Mouse (Mus musculus): ENCODE data around the gene D430019H16Rik. TPM values are rescaled to one million over a fixed set of nuclear protein-coding genes. Genes with fewer than 3 reads are reported as not detected.

The D430019H16Rik gene
- polyA plus RNA-seq, 1 experiment from 2014 or later = 2.2 TPM

DNA sequence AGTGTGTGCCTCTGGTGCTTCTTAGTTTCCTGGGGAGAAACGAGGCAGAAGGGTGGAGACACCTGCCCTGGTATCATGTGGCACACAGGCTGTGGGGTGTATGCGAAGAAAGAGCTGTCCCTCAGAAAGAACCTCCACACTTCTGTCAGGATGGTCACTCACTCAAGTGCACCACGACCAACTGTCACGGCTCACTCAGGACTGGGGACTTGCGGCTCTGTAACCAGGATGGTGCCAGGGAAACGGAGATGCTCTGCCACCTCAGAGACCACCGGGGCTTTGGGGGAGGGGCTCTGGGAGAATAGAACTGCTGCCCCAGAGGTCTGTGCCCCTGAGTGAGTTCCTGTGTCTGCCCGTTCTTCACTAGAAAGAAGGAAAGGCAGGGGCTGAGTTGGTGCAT, 15.4 kb downstream of the D430019H16Rik start:
- 78% methylated on average over 8 of the region's 8 CpGs for WGBS

DNA sequence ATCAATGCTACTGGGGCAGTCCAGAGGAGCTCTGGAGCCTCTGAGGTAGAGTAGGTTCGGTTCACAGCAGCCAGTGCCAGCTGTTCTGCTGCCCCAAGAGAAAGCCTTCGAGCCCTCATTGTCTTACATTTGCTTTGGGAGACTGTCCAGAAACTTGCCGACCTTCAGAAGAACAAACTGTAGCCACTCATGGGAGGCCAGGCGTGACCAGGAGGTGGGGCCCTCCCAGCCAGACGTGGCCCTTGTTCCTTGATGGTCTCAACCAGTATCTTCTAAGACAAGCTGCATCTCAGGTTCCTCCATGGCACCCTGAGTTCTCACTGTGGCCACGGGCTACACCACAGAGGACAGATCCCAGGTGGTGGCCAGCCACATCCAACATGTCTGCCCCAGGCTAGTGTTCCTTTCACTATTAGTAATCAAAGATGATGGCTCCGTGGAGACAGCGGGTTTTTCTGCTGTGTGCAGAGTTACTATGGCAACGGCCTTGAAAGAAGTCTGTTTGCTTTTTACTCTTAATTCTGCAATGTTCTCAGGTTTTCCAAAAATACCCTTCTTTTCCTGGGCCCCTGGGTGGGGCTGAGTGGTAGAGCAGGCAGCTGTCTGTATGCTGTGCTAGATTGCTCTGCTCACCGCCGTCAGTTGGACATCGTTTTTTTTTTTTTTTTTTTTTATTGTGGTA, 21.7 kb downstream of the D430019H16Rik start:
- no peak overlapping the region for H3K9ac ChIP-seq (ENCODE audit: low read length)
- ATAC-seq (replicated peaks; ENCODE audit: low FRiP score, low TSS enrichment, low read depth) (0 out of 2 replicates have a peak, but pooled peaks have one; percentile 21), DNase-seq (ENCODE audit: low spot score) (no peak)
- no peaks in the 10 kb centered on the region; the same call in 1 of the 2 replicates for H3K4me1 ChIP-seq (replicated peaks; ENCODE audit: control insufficient read depth, insufficient read depth, low read length)
- H3K9me3 ChIP-seq (ENCODE audit: control insufficient read depth, low read length) = no peaks in the 10 kb centered on the region
- peaks cover 10% of the 10 kb centered on the region; the same call in 1 of the 2 replicates for H3K36me3 ChIP-seq (ENCODE audit: control insufficient read depth, insufficient read depth, low read length)
- H3K27me3 ChIP-seq (replicated peaks; ENCODE audit: control insufficient read depth, insufficient read depth, low read length) = no peaks in the 10 kb centered on the region
- H3K4me2 ChIP-seq (ENCODE audit: low read length) = no peak overlapping the region
- no peak overlapping the region for H3K27ac ChIP-seq (ENCODE audit: low read depth)
- H3K4me3 ChIP-seq (ENCODE audit: low read depth, low read length) = no peak overlapping the region
- 77% methylated on average over 12 of the region's 12 CpGs for WGBS

More for the DNA sequence above, 15.4 kb downstream of the D430019H16Rik start:
- Histone ChIP-seq H3K4me3 (ENCODE audit: low read depth, low read length) (no peak overlapping the region), H3K4me2 (ENCODE audit: low read length) (no peak overlapping the region), H3K27me3 (replicated peaks; ENCODE audit: control insufficient read depth, insufficient read depth, low read length) (no peaks in the 10 kb centered on the region), H3K9ac (ENCODE audit: low read length) (no peak overlapping the region), H3K9me3 (ENCODE audit: control insufficient read depth, low read length) (no peaks in the 10 kb centered on the region), H3K4me1 (replicated peaks; ENCODE audit: control insufficient read depth, insufficient read depth, low read length) (peaks cover 7% of the 10 kb centered on the region; the same call in 1 of the 2 replicates), H3K27ac (ENCODE audit: low read depth) (no peak overlapping the region), H3K36me3 (ENCODE audit: control insufficient read depth, insufficient read depth, low read length) (peaks cover 10% of the 10 kb centered on the region; the same call in 1 of the 2 replicates)
- DNase-seq (ENCODE audit: low spot score) (no peak), ATAC-seq (replicated peaks; ENCODE audit: low FRiP score, low TSS enrichment, low read depth) (no peak)

DNA sequence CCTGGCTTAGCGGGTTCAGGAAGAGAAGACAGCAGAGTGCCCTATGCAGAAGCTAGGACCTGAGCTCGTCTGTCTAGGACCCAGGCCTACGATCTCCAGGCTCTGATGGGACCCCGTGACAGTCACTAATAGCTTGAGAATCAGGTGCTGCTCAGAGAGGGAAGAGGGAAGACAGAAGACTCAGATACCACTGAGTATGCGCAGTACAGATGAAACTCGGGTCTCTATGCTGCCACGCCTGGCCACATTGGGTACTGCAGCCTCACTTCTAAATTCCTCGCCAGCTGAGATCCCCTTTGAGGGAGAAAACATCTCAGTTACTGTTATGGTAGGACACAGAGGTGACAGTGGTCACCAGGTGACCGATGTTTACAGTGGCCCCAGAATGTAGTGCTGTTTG, 22.8 kb downstream of the D430019H16Rik start:
- H3K27ac ChIP-seq (ENCODE audit: low read depth) = no peak overlapping the region
- H3K27me3 ChIP-seq (replicated peaks; ENCODE audit: control insufficient read depth, insufficient read depth, low read length) = no peaks in the 10 kb centered on the region
- no peaks in the 10 kb centered on the region for H3K9me3 ChIP-seq (ENCODE audit: control insufficient read depth, low read length)
- no peaks in the 10 kb centered on the region; the same call in 1 of the 2 replicates for H3K4me1 ChIP-seq (replicated peaks; ENCODE audit: control insufficient read depth, insufficient read depth, low read length)
- peak; percentile 87 for DNase-seq (ENCODE audit: low spot score)
- peaks cover 10% of the 10 kb centered on the region; the same call in 1 of the 2 replicates for H3K36me3 ChIP-seq (ENCODE audit: control insufficient read depth, insufficient read depth, low read length)
- no peak overlapping the region for H3K4me3 ChIP-seq (ENCODE audit: low read depth, low read length)
- 44% methylated on average over 9 of the region's 9 CpGs for WGBS
- no peak overlapping the region for H3K4me2 ChIP-seq (ENCODE audit: low read length)
- no peak overlapping the region for H3K9ac ChIP-seq (ENCODE audit: low read length)
- ATAC-seq (replicated peaks; ENCODE audit: low FRiP score, low TSS enrichment, low read depth) = peak; percentile 44; the same call in 1 of the 2 replicates

DNA sequence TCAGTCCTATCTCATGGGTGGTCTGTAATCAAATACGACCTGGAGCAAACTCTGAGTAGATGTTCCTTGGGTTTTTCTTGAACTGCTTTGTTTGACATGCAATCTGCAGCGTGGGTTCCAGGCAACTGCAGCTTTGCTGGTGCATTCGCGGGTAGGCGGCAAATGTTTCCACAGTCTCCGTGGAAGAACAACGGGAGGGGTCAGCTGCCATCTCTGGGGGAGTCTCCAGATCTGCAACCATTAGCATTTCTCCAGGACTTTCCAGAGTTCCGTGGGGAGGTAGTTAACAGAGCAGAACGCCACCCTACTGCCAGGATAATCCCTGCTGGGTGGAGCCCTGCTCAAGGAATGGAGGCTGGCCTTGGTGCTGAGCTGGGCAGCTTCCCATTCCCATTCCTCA, 23.3 kb downstream of the D430019H16Rik start:
- ATAC-seq (replicated peaks; ENCODE audit: low FRiP score, low TSS enrichment, low read depth) = no peak

DNA sequence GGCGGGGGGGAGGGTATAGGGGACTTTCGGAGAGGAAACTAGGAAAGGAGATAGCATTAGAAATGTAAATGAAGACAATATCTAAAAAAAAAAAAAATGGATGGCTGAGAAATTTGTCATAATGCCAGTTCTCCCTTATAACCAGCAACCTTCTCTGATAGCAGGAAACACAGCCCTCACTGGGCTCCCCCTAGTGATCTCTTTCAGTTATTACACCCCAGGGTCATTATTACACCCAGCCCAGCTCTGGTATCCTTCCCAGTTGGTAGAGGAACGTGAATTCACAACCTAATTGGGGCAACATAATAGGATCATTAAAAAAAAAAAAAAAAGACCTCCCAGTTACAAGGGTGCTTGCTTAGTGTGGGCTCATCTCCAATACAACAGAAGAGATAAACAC, 29.8 kb downstream of the D430019H16Rik start:
- no peak overlapping the region for H3K4me3 ChIP-seq (ENCODE audit: low read depth, low read length)
- no peaks in the 10 kb centered on the region for H3K9me3 ChIP-seq (ENCODE audit: control insufficient read depth, low read length)
- no peak overlapping the region for H3K4me2 ChIP-seq (ENCODE audit: low read length)
- no peaks in the 10 kb centered on the region for H3K36me3 ChIP-seq (ENCODE audit: control insufficient read depth, insufficient read depth, low read length)
- no peaks in the 10 kb centered on the region for H3K27me3 ChIP-seq (replicated peaks; ENCODE audit: control insufficient read depth, insufficient read depth, low read length)
- H3K27ac ChIP-seq (ENCODE audit: low read depth) = no peak overlapping the region
- DNase-seq (ENCODE audit: low spot score) (no peak), ATAC-seq (replicated peaks; ENCODE audit: low FRiP score, low TSS enrichment, low read depth) (0 out of 2 replicates have a peak, but pooled peaks have one; percentile 32)
- H3K9ac ChIP-seq (ENCODE audit: low read length) = no peak overlapping the region
- 58% methylated on average over 3 of the region's 3 CpGs for WGBS
- H3K4me1 ChIP-seq (replicated peaks; ENCODE audit: control insufficient read depth, insufficient read depth, low read length) = no peaks in the 10 kb centered on the region

More for the DNA sequence above, 23.3 kb downstream of the D430019H16Rik start:
- peaks cover 10% of the 10 kb centered on the region; the same call in 1 of the 2 replicates for H3K36me3 ChIP-seq (ENCODE audit: control insufficient read depth, insufficient read depth, low read length)
- no peak overlapping the region for H3K27ac ChIP-seq (ENCODE audit: low read depth)
- no peaks in the 10 kb centered on the region for H3K27me3 ChIP-seq (replicated peaks; ENCODE audit: control insufficient read depth, insufficient read depth, low read length)
- H3K4me1 ChIP-seq (replicated peaks; ENCODE audit: control insufficient read depth, insufficient read depth, low read length) = no peaks in the 10 kb centered on the region; the same call in 1 of the 2 replicates
- H3K9ac ChIP-seq (ENCODE audit: low read length) = no peak overlapping the region
- no peak overlapping the region for H3K4me3 ChIP-seq (ENCODE audit: low read depth, low read length)
- 67% methylated on average over 9 of the region's 9 CpGs for WGBS
- H3K4me2 ChIP-seq (ENCODE audit: low read length) = no peak overlapping the region
- no peak for DNase-seq (ENCODE audit: low spot score)
- H3K9me3 ChIP-seq (ENCODE audit: control insufficient read depth, low read length) = no peaks in the 10 kb centered on the region

DNA sequence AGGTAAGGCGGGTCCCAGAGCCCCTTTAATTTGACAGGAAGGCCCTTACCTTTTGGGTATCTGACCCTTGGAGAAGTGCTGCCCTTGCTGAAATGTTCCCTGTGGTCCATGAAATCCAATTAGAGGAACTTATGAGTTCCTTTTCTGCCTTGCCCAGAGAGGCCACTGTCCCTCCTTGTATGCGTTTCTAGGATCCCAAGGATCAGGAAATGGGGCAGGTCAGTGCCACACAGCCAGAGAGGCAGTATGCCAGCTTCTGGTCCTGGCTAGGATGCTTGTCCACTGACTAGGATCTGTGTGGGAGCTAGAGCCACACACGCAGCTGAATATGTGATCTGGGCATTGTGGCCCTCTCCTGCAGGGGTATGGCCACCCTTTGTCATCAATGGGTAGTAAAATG, 36.6 kb downstream of the D430019H16Rik start:
- 89% methylated on average over 3 of the region's 3 CpGs for WGBS
- H3K4me3 ChIP-seq (ENCODE audit: low read depth, low read length) = no peak overlapping the region
- no peak overlapping the region for H3K27ac ChIP-seq (ENCODE audit: low read depth)
- H3K4me2 ChIP-seq (ENCODE audit: low read length) = no peak overlapping the region
- H3K4me1 ChIP-seq (replicated peaks; ENCODE audit: control insufficient read depth, insufficient read depth, low read length) = no peaks in the 10 kb centered on the region; the same call in 1 of the 2 replicates
- no peak for DNase-seq (ENCODE audit: low spot score)
- H3K27me3 ChIP-seq (replicated peaks; ENCODE audit: control insufficient read depth, insufficient read depth, low read length) = no peaks in the 10 kb centered on the region
- ATAC-seq (replicated peaks; ENCODE audit: low FRiP score, low TSS enrichment, low read depth) = no peak
- H3K9ac ChIP-seq (ENCODE audit: low read length) = no peak overlapping the region
- H3K9me3 ChIP-seq (ENCODE audit: control insufficient read depth, low read length) = no peaks in the 10 kb centered on the region
- no peaks in the 10 kb centered on the region for H3K36me3 ChIP-seq (ENCODE audit: control insufficient read depth, insufficient read depth, low read length)

DNA sequence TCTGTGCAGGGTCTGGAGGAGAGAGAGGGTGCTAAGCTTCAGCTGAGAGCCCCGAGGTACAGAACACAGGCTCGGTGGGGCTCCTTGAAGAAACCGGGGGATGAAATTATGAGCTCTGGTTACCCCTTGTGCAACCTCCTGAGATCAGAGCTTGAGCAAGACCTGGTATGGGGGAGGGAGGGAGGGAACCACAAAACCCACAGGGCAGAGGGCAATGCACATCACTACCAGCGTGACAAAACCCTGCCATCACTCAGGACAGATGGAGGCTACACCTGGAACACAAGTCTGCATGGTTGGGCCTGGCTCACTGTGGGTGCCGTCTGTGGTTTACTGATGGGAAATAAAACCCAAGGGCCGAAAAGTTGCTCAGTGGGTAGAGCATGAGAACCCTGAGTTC, 37.1 kb downstream of the D430019H16Rik start:
- 82% methylated on average over 6 of the region's 6 CpGs for WGBS

DNA sequence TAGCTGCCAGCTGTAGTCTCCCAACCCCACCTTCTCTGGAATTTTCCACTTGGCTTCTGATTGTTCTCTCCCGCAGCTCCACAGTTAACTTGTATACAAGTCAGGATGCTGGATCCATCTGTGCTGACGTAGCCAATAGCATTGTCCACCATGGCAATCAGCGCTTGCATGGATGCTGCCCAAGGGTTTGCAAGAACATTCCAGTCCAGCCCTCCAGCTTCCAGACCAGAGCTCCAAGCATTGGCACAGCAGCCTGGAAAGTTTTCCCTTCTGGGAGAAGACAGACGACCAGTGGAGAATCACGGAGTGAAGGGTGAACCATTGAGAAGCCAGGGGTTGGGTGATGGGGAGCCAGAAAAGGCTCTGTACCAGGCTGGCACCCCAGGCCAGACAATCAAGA, 41.1 kb downstream of the D430019H16Rik start:
- Histone ChIP-seq H3K4me1 (replicated peaks; ENCODE audit: control insufficient read depth, insufficient read depth, low read length) (peaks cover 5% of the 10 kb centered on the region; the same call in 1 of the 2 replicates), H3K27ac (ENCODE audit: low read depth) (no peak overlapping the region), H3K36me3 (ENCODE audit: control insufficient read depth, insufficient read depth, low read length) (no peaks in the 10 kb centered on the region), H3K4me3 (ENCODE audit: low read depth, low read length) (no peak overlapping the region), H3K27me3 (replicated peaks; ENCODE audit: control insufficient read depth, insufficient read depth, low read length) (no peaks in the 10 kb centered on the region), H3K9ac (ENCODE audit: low read length) (no peak overlapping the region), H3K9me3 (ENCODE audit: control insufficient read depth, low read length) (no peaks in the 10 kb centered on the region), H3K4me2 (ENCODE audit: low read length) (no peak overlapping the region)
- 68% methylated on average over 5 of the region's 5 CpGs for WGBS
- no peak for ATAC-seq (replicated peaks; ENCODE audit: low FRiP score, low TSS enrichment, low read depth)
- no peak for DNase-seq (ENCODE audit: low spot score)

More for the DNA sequence above, 37.1 kb downstream of the D430019H16Rik start:
- no peak overlapping the region for H3K4me2 ChIP-seq (ENCODE audit: low read length)
- no peak overlapping the region for H3K4me3 ChIP-seq (ENCODE audit: low read depth, low read length)
- no peaks in the 10 kb centered on the region; the same call in 1 of the 2 replicates for H3K4me1 ChIP-seq (replicated peaks; ENCODE audit: control insufficient read depth, insufficient read depth, low read length)
- H3K36me3 ChIP-seq (ENCODE audit: control insufficient read depth, insufficient read depth, low read length) = no peaks in the 10 kb centered on the region
- no peaks in the 10 kb centered on the region for H3K27me3 ChIP-seq (replicated peaks; ENCODE audit: control insufficient read depth, insufficient read depth, low read length)
- ATAC-seq (replicated peaks; ENCODE audit: low FRiP score, low TSS enrichment, low read depth) (no peak), DNase-seq (ENCODE audit: low spot score) (no peak)
- no peak overlapping the region for H3K9ac ChIP-seq (ENCODE audit: low read length)
- no peak overlapping the region for H3K27ac ChIP-seq (ENCODE audit: low read depth)
- no peaks in the 10 kb centered on the region for H3K9me3 ChIP-seq (ENCODE audit: control insufficient read depth, low read length)

DNA sequence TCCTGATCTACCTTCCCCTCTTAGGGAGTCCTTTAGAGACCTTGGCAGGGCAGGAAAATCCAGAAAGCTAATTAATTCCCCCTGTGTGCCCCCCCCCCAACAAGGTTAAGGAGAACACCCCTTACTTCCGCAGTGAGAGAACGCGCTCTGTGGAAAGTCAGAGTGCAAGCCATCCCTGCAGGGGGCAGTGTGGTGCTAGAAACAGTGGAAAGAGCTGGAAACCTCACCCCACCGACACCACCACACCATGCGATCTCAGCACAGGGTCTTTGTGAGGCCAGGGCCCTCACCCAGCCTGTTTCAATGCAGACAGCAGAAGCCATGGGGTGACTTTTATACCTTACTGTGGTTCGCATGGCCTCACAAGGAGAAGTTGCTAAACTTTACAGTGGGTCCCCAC, 44.2 kb downstream of the D430019H16Rik start:
- Histone ChIP-seq H3K4me2 (ENCODE audit: low read length) (no peak overlapping the region), H3K36me3 (ENCODE audit: control insufficient read depth, insufficient read depth, low read length) (no peaks in the 10 kb centered on the region), H3K4me1 (replicated peaks; ENCODE audit: control insufficient read depth, insufficient read depth, low read length) (peaks cover 7% of the 10 kb centered on the region; the same call in 1 of the 2 replicates), H3K27me3 (replicated peaks; ENCODE audit: control insufficient read depth, insufficient read depth, low read length) (no peaks in the 10 kb centered on the region), H3K4me3 (ENCODE audit: low read depth, low read length) (no peak overlapping the region), H3K9ac (ENCODE audit: low read length) (no peak overlapping the region), H3K27ac (ENCODE audit: low read depth) (no peak overlapping the region), H3K9me3 (ENCODE audit: control insufficient read depth, low read length) (no peaks in the 10 kb centered on the region)
- ATAC-seq (replicated peaks; ENCODE audit: low FRiP score, low TSS enrichment, low read depth) = peak; percentile 57
- WGBS = 21% methylated on average over 6 of the region's 6 CpGs
- peak; percentile 94 for DNase-seq (ENCODE audit: low spot score)

Data from intestine, embryonic 14.5 days (tissue).